Mouse (Mus musculus) macrophage (primary cell): ENCODE results near the gene Ccdc78. TPM values are rescaled to one million over a fixed set of nuclear protein-coding genes. Genes with fewer than 3 reads are reported as not detected.
"Not testable (repeated sequence)": the region's sequence is repeated elsewhere in the genome, so short reads cannot be mapped to it uniquely, and the experiment has no call there.

ENCODE experiments used
- H3K27ac ChIP-seq: fragments of 350-480 bp; formaldehyde crosslinking; 2 replicates; pipeline ENCODE4 v1.9.0; 2021
- H3K36me3 ChIP-seq: fragments of 350-480 bp; formaldehyde crosslinking; 2 replicates; pipeline ENCODE4 v1.9.0; 2021; ENCODE audit errors: inconsistent target
- H3K4me3 ChIP-seq: fragments of 350-480 bp; formaldehyde crosslinking; 2 replicates; pipeline ENCODE4 v1.9.0; 2021; ENCODE audit errors: inconsistent target
- H3K79me2 ChIP-seq: fragments of 350-480 bp; formaldehyde crosslinking; 2 replicates; pipeline ENCODE4 v1.9.0; 2021; ENCODE audit errors: inconsistent target
- WGBS: methylation state at CpG from one replicate; pipeline ENCODE4 v1.1.7; 2026; ENCODE audit warnings: inconsistent platforms; ENCODE audit not compliant: missing documents; 5-methylcytosine and 5-hydroxymethylcytosine counted together
- polyA plus RNA-seq: library from polyadenylated mRNA; stranded (reverse); fragments of 250-400 nt; gene quantifications from 3 replicates; pipeline ENCODE4 v1.2.4, GENCODE M21; 2018; ENCODE audit warnings: inconsistent platforms
- total RNA-seq, 78 experiments: library from RNA; depleted of rRNA; stranded (reverse); fragments of 250-400 nt; gene quantifications; 1 replicate in 9 of 78; 2 replicates in 24 of 78; 3 replicates in 43 of 78; 4 replicates in 2 of 78; pipeline ENCODE4 v1.2.4; 2018; ENCODE audit warnings: inconsistent platforms in 56 of 78

Gene Ccdc78
- under 1 TPM in 6 of 26 experiments, not detected in 20; 0.43 to 0.69 (median 0.60) TPM for total RNA-seq (2018; cell fraction: chromatin; rRNA removed)
- total RNA-seq (2018; cell fraction: cytosol; rRNA removed): under 1 TPM in 3 of 26 experiments, not detected in 23; 0.07 to 0.14 (median 0.12) TPM
- under 1 TPM in 2 of 26 experiments, not detected in 24; 0.26 to 0.39 TPM for total RNA-seq (2018; cell fraction: nucleus; rRNA removed)
- not detected in 3 replicates for polyA plus RNA-seq

DNA sequence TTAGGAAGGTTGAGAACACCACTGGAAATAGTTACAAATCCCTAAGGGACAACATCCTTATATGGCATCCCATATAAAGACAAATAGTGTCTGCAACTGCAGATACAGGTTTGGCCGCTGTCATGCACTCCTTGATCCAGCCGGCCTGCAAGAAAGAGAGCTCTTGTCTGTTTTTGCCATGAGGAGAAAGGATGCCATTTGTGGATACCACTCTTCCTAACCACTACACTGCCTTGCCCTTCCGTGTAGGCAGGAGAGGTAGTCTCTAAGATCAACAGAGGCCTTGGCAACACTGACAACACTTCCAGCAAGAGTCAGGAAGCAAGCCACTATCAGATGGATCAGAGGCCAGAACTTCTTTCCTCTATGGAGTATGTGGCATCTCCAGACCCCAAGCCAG lies at the start of gene Ccdc78:
Ccdc78 (plus strand) TSS at position 301 of the 400 bp plus-strand sequence.
- WGBS: 87% methylated on average over 3 of the region's 3 CpGs
- peaks cover 29% of the 10 kb centered on the region for H3K36me3 ChIP-seq

DNA sequence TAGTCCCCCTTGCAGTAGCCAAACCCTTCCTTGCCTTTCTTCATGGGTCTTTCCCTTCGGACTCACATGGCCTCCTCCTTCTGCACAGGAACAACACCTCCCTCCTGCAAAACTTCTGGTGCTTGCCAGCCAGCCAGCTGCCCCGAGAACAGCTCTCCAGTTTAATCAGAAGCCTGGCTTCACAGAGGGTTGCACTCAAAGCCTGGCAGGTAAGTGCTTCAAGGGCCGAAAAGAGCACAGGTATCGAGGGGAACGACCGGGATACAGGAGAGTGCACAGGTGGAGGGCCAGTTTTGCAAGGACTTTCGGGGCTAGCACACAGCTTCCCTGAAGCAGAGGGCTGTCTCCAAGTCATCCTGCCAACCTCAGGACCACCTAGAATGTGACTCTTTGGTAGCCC lies 47.5 kb upstream of the Ccdc78 start:
- no peaks in the 10 kb centered on the region for H3K36me3 ChIP-seq
- no peaks in the 10 kb centered on the region for H3K79me2 ChIP-seq
- 90% methylated on average over 7 of the region's 7 CpGs for WGBS
- H3K27ac ChIP-seq: no peak overlapping the region
- H3K4me3 ChIP-seq: no peak overlapping the region

More for the DNA sequence above, at the start of gene Ccdc78:
- Histone ChIP-seq H3K27ac (peak within 1 kb of the TSS; percentile 48), H3K79me2 (peaks cover 17% of the 10 kb centered on the region; the same call in 1 of the 2 replicates), H3K4me3 (peak within 1 kb of the TSS; percentile 68)

GRCm38 (mm10) chr17:25741471-25741870 lies 44.9 kb upstream of the Ccdc78 start:
- not testable (repeated sequence) for H3K27ac ChIP-seq, H3K36me3 ChIP-seq, H3K79me2 ChIP-seq, H3K4me3 ChIP-seq
- 73% methylated on average over 11 of the region's 12 CpGs for WGBS

GRCm38 (mm10) chr17:25743831-25744230 lies 42.5 kb upstream of the Ccdc78 start:
- Histone ChIP-seq H3K27ac (no peak overlapping the region), H3K79me2 (no peaks in the 10 kb centered on the region), H3K4me3 (no peak overlapping the region), H3K36me3 (no peaks in the 10 kb centered on the region)
- WGBS: 95% methylated on average over 9 of the region's 9 CpGs

- no peak overlapping the region for H3K27ac ChIP-seq
- 91% methylated on average over 9 of the region's 10 CpGs for WGBS
- H3K4me3 ChIP-seq: no peak overlapping the region
- no peaks in the 10 kb centered on the region for H3K36me3 ChIP-seq
- H3K79me2 ChIP-seq: no peaks in the 10 kb centered on the region
Observed at GRCm38 (mm10) chr17:25744311-25744710, 42.1 kb upstream of the Ccdc78 start.

DNA sequence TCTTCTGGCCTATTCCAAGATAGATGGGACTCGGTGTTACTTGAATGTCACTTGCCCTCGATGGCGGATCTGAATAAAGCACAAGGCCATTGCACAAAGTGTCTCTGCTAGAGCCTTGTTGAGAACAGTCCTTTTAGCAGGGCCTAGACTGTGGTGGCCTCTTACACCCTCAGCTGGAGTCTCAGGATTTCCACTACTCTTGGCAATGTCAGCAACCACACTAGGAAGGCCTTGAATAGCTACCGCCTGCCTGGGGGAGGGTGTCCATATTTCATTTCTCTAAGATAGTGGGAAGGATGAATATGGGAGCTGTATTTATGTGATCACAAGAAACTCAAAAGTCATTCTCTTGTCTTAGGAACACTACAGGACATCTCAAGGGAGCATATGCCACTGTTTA lies 38.1 kb upstream of the Ccdc78 start:
- WGBS: 89% methylated on average over 4 of the region's 4 CpGs
- Histone ChIP-seq H3K79me2 (no peaks in the 10 kb centered on the region), H3K27ac (no peak overlapping the region), H3K36me3 (no peaks in the 10 kb centered on the region), H3K4me3 (no peak overlapping the region)

DNA sequence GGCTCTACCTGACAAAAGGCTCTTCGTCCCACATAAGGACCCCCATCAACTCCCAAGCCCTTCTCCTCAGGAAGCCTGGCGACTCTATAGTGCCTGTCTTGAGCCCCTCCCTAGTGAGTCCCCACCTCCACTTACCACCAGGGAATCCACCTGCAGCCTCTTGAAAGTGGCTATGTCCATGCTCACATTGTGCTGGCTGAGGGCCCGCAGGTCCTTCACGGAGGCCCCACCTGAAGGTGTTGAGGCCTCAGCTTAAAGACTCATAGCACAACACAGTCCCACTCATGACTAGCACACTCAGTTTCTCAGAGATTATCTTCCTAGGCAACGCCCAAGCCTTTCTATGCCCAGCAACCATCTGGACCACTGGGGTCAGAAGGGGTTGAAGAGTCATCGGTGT lies 37.1 kb upstream of the Ccdc78 start:
- whole genome bisulfite sequencing: 79% methylated on average over 6 of the region's 6 CpGs
- Histone ChIP-seq H3K36me3 (no peaks in the 10 kb centered on the region), H3K4me3 (no peak overlapping the region), H3K79me2 (no peaks in the 10 kb centered on the region), H3K27ac (no peak overlapping the region)

DNA sequence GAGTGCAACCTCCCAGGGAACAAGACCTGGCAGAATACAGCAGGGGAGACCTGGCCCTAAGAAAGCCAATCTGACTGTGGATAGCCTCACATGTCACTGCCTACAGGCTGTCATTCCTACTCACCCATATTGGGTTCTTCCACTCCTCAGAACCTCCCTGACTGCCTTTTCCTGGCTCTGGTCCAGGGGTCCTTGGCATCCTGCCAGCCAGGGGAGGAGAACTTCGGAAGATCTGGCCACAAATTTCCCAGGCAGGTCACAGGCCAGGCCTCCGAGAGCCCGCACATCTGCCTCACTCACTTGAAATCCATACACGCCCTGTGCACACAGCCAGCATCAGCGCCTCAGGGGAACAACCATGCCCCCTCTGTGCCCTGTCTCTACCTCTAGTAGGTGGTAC lies 34.9 kb upstream of the Ccdc78 start:
- Histone ChIP-seq H3K4me3 (no peak overlapping the region), H3K79me2 (no peaks in the 10 kb centered on the region), H3K27ac (no peak overlapping the region), H3K36me3 (no peaks in the 10 kb centered on the region)
- WGBS: 40% methylated on average over 5 of the region's 5 CpGs

GRCm38 (mm10) chr17:25754241-25754640 lies 32.1 kb upstream of the Ccdc78 start, which contains the start of gene Msln:
Gene Msln, minus strand, starts transcription at chr17:25754378.
- Histone ChIP-seq H3K79me2 (no peaks in the 10 kb centered on the region), H3K4me3 (no peak within 1 kb of the TSS), H3K27ac (no peak within 1 kb of the TSS), H3K36me3 (no peaks in the 10 kb centered on the region)
- WGBS: 84% methylated on average over 9 of the region's 9 CpGs

- no peak overlapping the region for H3K27ac ChIP-seq
- WGBS: 78% methylated on average over 4 of the region's 4 CpGs
- H3K36me3 ChIP-seq: no peaks in the 10 kb centered on the region
- H3K4me3 ChIP-seq: no peak overlapping the region
- H3K79me2 ChIP-seq: no peaks in the 10 kb centered on the region
Observed at GRCm38 (mm10) chr17:25755086-25755485, 31.3 kb upstream of the Ccdc78 start.

DNA sequence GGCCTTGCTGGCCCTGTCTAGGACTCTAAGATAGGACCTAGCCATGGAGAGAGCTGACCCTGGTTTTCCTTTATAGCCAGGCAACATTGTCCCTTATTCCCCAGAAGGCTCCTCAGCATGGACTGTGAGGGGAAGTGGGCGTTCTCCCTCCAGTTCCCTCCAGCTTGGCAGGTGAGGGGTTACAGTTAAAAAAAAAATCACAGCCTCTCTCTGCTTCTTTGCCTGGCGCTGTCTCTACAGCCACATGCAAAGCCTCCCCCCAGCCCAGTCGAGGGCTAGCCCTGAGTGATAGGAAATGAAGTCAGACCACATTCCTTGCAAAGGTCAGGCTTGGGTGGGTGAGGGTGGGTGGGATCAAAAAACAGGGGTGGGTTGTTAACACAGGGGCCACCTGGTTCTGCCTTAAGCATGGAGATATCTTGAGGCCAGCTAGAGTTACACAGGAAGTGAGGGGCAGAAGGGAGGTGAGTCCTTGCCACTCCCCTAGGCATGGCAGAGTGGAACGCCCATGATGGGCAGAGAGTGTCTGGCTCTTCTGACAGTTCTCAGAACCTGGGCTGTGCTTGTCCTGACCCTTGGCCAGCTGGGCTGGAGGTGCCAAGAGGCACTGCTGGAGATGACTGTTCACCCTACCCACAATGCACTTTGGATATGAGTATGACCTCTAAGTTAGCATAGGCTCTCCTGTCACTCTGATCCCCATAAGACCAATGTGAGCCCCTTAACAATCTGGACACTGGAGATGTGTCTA lies 30.6 kb upstream of the Ccdc78 start:
- WGBS: 37% methylated on average over 4 of the region's 4 CpGs
- Histone ChIP-seq H3K79me2 (no peaks in the 10 kb centered on the region), H3K27ac (no peak overlapping the region), H3K4me3 (no peak overlapping the region), H3K36me3 (no peaks in the 10 kb centered on the region)

DNA sequence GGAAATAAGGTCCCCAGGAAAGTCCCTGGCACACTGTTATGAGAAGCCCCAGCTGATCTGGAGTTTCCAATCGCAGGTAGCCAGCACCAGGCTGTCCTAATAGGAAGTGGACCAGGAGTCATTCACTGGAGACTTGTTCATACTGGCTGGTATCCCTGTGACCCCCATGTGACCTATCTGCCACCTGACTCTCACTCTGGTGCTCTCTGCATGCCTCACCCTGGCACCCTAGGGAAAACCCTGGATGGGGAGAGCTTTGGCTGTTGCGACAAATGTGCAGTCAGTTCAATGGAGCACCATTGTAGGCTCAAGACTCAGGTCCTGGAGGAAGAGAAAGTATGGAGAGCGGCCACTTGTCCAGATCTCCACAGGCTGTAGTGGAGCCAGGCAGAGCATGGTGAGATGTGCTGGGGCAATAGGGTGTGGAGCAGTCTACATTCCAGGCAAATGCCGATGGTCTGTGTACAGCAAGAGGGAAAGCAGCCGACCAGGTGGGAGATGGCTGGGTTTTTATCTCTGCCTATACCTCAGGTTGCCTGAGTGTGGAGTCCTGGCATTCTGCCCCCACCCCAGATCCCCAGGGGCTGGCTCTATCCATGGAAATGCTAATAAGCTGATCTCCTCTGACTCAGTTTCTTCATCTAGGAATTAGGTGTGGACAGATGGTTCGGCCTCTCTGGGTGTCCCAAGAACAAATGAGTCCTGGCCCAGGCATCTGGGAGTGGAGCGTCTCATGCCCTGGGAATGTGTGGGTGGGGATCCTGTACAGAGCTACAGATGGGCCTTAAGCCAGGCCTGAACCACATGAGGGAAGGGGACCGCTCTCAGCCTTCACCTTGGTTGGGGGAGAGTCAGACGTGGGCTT lies 29.8 kb upstream of the Ccdc78 start:
- Histone ChIP-seq H3K4me3 (no peak overlapping the region), H3K27ac (no peak overlapping the region), H3K36me3 (no peaks in the 10 kb centered on the region), H3K79me2 (no peaks in the 10 kb centered on the region)
- WGBS: 81% methylated on average over 9 of the region's 9 CpGs

DNA sequence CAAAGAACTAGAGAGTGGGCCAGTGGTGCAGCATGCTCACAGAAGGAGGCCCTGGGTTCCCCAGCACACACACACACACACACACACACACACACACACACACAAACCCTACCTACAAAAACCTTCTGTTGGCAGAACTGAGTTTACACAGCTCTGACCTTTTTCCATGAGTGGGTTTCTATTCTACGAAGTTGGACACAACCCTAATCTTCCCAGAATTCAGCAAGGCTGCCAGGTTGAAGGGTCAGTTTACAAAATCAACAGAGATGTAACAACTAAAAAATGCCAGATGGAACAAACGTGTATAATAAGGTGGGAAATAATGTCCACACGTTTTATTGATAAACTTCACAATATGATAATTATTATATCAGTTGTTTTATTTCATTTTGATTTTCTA lies 28.7 kb upstream of the Ccdc78 start:
- H3K36me3 ChIP-seq: no peaks in the 10 kb centered on the region
- H3K4me3 ChIP-seq: no peak overlapping the region
- no peaks in the 10 kb centered on the region for H3K79me2 ChIP-seq
- 91% methylated on average over 3 of the region's 3 CpGs for WGBS
- no peak overlapping the region for H3K27ac ChIP-seq

- Histone ChIP-seq H3K79me2 (no peaks in the 10 kb centered on the region), H3K36me3 (no peaks in the 10 kb centered on the region), H3K27ac (no peak overlapping the region), H3K4me3 (no peak overlapping the region)
- WGBS: 70% methylated on average over 8 of the region's 8 CpGs
Observed at GRCm38 (mm10) chr17:25760148-25760547, 26.2 kb upstream of the Ccdc78 start.

DNA sequence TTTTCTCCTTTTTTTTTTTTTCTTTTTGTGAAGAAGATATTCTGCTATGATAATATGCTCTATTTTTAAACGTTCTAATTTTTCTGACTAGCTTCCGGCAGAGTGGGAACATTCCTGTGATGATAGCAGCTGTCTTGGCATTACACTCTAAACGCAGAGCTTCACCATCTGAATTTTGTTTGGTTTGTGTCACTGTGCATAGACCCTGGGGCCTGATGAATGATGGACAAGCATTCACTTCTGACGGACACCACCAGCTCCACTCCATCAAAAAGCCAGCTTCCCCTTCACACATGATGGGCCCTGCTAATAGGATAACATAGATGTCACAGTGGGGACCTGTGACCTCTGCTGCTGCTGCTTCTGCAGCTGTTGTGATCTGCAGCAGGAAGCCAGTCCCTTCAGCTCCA lies 24.8 kb upstream of the Ccdc78 start:
- no peaks in the 10 kb centered on the region for H3K36me3 ChIP-seq
- no peak overlapping the region for H3K4me3 ChIP-seq
- peak overlapping the region; percentile 17; the same call in 1 of the 2 replicates for H3K27ac ChIP-seq
- 41% methylated on average over 4 of the region's 4 CpGs for WGBS
- H3K79me2 ChIP-seq: no peaks in the 10 kb centered on the region
